Mouse (Mus musculus) heart, postnatal 36 days (tissue): ENCODE measurements around the gene Bbx. TPM values are rescaled to one million over a fixed set of nuclear protein-coding genes. Genes with fewer than 3 reads are reported as not detected.

Experiments
- DNase-seq, 2 experiments: peaks; one replicate each; pipeline ENCODE4 v3.0.0; 2021 to 2022
- intact Hi-C: fragments of 180-260 bp; cut with DNase I; formaldehyde crosslinking; loops from one replicate; pipeline ENCODE4 v1.15.1; 2025
- total RNA-seq, 2 experiments: library from RNA; stranded (reverse); gene quantifications; 2 replicates each; pipeline ENCODE4 v1.2.3; 2021

The Bbx gene
- total RNA-seq, 2 experiments from 2014 or later = 11.2 to 16.6 TPM

GRCm38 (mm10) chr16:50185041-50185440, 247.1 kb downstream of the Bbx start:
- intact Hi-C loops = loop anchor here (10.0 kb wide), 1 partner anchor 680 kb away; no protein-coding TSS in a partner anchor
- DNase-seq = peak; percentile 34 to 38

GRCm38 (mm10) chr16:50182988-50183387, 249.2 kb downstream of the Bbx start:
- DNase-seq = no peak
- intact Hi-C loops = loop anchor here (10.0 kb wide), 1 partner anchor 678 kb away; no protein-coding TSS in a partner anchor

GRCm38 (mm10) chr16:50182561-50182960, 249.6 kb downstream of the Bbx start:
- no peak for DNase-seq
- intact Hi-C loops = loop anchor here (10.0 kb wide), 1 partner anchor 678 kb away; no protein-coding TSS in a partner anchor

GRCm38 (mm10) chr16:50172760-50173159, 259.4 kb downstream of the Bbx start:
- DNase-seq = no peak
- intact Hi-C loops = no loop called here

GRCm38 (mm10) chr16:50170812-50171211, 261.4 kb downstream of the Bbx start:
- no peak for DNase-seq
- intact Hi-C loops = no loop called here

GRCm38 (mm10) chr16:50167983-50168299, 264.2 kb downstream of the Bbx start:
- intact Hi-C loops = no loop called here
- DNase-seq = peak in 1 of 2 experiments; percentile 8

GRCm38 (mm10) chr16:50167231-50167982, 264.8 kb downstream of the Bbx start:
- peak in 1 of 2 experiments; percentile 6 for DNase-seq
- intact Hi-C loops = no loop called here

GRCm38 (mm10) chr16:50160418-50161271, 271.5 kb downstream of the Bbx start:
- intact Hi-C loops = no loop called here
- no peak for DNase-seq

- intact Hi-C loops = no loop called here
- no peak for DNase-seq
These were observed 273.6 kb downstream of the Bbx start for GRCm38 (mm10) chr16:50158546-50158945.

GRCm38 (mm10) chr16:50149606-50150005, 282.6 kb downstream of the Bbx start:
- intact Hi-C loops = no loop called here
- no peak for DNase-seq

GRCm38 (mm10) chr16:50147900-50148299, 284.3 kb downstream of the Bbx start:
- DNase-seq = no peak
- intact Hi-C loops = no loop called here

Other genes starting within 250 kb of the Bbx start
- not detected for gene Ccdc54, start 158.8 kb upstream of the Bbx start, total RNA-seq